Mouse (Mus musculus): Measurements from ENCODE around the gene Lars2. TPM values are rescaled to one million over a fixed set of nuclear protein-coding genes. Genes with fewer than 3 reads are reported as not detected.
"Not testable (repeated sequence)": the region's sequence is repeated elsewhere in the genome, so short reads cannot be mapped to it uniquely, and the experiment has no call there.

Gene Lars2
- polyA plus RNA-seq (2015; fragmentation: Nextera tagmentation; extraction: Ambion mirVana), result 932 and 948 TPM in 2 replicates

DNA sequence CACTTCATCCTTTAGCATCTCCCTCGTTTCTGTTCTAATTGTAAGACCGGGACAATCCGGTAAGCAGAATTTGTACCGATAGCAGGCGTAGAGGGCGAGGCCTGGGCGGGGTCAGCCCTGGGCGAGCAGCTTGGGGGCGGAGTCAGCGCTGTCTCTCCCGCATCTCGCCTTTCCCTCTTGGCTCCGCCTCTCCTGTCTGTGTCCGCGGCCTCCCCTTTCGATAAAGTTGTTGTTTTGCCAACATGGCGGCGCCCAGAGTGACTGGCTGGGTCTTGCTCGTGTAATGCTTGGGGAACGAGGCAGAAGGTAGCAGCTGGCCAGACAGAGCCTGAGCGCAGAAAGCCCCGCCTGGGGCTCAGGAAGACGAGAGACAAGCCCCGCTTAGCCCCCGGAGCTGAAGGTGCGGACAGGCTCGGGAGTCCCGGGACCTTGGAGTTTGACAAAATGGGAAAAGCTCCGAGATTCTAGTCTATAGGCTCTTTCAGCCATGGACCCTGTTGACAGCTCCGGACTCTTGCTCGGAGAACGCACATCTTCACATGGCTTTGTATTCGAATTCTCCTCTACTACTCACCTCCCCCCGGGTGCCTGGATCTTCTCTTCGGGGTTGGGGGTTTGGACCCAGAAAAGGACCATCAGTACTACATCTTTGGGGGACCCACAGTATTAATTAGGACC lies at the start of gene Lars2:
Lars2 (plus strand) TSS at position 220 of the 678 bp plus-strand sequence.
- under 1% methylated on average over 35 of the region's 35 CpGs for WGBS
- peak; percentile 100 for ATAC-seq
- Histone ChIP-seq H3K27me3 (replicated peaks) (no peaks in the 10 kb centered on the region), H3K9ac (peak within 1 kb of the TSS; percentile 75), H3K4me3 (replicated peaks) (peak within 1 kb of the TSS; percentile 69), H3K4me2 (replicated peaks) (peak within 1 kb of the TSS; percentile 74), H3K9me3 (no peaks in the 10 kb centered on the region), H3K27ac (peak within 1 kb of the TSS; percentile 84), H3K4me1 (replicated peaks) (peaks cover 8% of the 10 kb centered on the region; the same call in 1 of the 2 replicates), H3K36me3 (no peaks in the 10 kb centered on the region)

DNA sequence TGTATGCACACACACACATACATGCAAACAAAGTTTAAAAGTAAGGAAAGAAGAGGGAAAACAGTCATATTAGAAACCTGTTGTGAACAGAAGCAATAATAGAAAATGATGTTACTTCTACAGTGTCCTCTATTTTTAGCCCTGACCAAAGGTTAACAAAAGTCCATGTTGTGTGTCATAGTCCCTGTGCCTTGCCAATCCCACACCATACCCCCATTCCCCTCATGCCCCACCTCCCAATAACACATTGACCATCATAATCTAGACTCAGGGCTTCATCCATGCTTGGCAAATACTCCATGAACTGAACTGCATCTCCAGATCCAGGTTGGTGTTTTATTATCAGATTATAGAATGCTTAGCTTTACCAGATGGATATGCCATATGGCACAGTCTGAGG lies 40.6 kb upstream of the Lars2 start:
- no peak for ATAC-seq
- no peak overlapping the region for H3K4me2 ChIP-seq (replicated peaks)
- H3K4me3 ChIP-seq (replicated peaks), result no peak overlapping the region
- no peaks in the 10 kb centered on the region for H3K27me3 ChIP-seq (replicated peaks)
- H3K9me3 ChIP-seq, result no peaks in the 10 kb centered on the region
- no peaks in the 10 kb centered on the region for H3K36me3 ChIP-seq
- no peak overlapping the region for H3K9ac ChIP-seq
- no peaks in the 10 kb centered on the region for H3K4me1 ChIP-seq (replicated peaks)
- no peak overlapping the region for H3K27ac ChIP-seq

DNA sequence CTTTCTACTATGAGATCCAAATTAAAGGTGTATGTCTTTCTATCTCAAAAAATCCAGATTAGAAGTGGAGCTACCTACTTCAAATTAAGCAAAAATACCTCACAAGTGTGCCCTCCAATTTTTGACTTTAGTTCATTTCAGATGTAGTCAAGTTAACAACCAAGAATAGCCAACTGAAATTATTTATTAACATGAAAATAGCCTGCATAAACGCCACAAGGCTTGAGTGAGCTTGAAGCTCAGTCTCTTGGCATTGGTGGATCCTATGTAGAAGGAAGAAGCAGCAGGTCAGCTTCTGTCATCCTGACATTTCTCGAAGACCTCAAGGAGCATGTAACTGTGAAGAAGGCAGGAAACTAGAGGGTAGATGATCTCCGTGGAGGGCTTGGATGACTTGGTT lies 38.4 kb upstream of the Lars2 start:
- H3K4me1 ChIP-seq (replicated peaks), result no peaks in the 10 kb centered on the region
- H3K27ac ChIP-seq, result no peak overlapping the region
- no peaks in the 10 kb centered on the region for H3K36me3 ChIP-seq
- no peak overlapping the region for H3K4me2 ChIP-seq (replicated peaks)
- no peaks in the 10 kb centered on the region for H3K27me3 ChIP-seq (replicated peaks)
- no peak for ATAC-seq
- no peak overlapping the region for H3K4me3 ChIP-seq (replicated peaks)
- whole genome bisulfite sequencing, result 85% methylated on average over 3 of the region's 3 CpGs
- H3K9ac ChIP-seq, result no peak overlapping the region
- H3K9me3 ChIP-seq, result no peaks in the 10 kb centered on the region

DNA sequence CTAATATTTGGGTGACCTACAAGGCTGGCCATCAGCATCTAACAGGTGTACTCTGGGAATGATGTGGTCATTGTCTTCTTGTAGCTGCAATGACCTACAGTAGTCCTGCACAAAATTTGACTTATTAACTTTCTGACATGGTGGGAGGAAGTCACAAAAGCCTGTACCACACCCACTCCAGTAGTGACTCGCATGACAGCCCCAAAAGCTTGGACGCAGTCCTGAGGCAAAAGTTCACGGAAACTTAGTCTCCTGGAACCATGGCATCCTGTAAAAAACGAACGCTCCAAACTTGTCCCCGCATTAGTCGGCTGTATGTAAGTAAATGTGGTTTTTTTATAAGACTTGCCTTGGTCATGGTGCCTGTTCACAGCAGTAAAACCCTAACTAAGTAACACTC lies 36.9 kb upstream of the Lars2 start:
- H3K27ac ChIP-seq, result no peak overlapping the region

DNA sequence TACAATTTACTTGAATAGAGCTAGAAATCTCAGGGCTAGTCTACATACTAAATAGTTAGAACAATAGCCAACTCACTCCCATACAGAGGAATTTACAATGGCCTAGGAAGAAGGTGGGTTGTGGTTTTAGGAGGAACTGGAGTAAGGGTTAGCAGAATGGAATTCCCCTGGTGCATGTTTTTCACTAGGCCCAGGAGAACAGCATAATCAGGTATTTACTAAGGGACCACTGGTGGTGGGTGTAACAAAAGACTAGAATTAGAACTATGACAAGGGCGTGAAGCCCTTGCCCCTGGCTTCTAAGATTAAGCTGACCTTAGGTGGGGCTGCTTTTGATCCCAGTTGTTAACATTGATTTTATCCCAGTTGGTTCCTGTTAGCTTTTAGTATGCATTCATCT lies 36.5 kb upstream of the Lars2 start:
- H3K27ac ChIP-seq; H3K4me1 ChIP-seq (replicated peaks); H3K9me3 ChIP-seq; H3K27me3 ChIP-seq (replicated peaks); ATAC-seq; H3K4me3 ChIP-seq (replicated peaks); H3K4me2 ChIP-seq (replicated peaks); H3K9ac ChIP-seq; H3K36me3 ChIP-seq: not testable (repeated sequence)
- WGBS, result 64% methylated on average over 1 of the region's 1 CpGs

More for the DNA sequence above, 36.9 kb upstream of the Lars2 start:
- Histone ChIP-seq H3K9me3 (no peaks in the 10 kb centered on the region), H3K4me1 (replicated peaks) (no peaks in the 10 kb centered on the region), H3K4me2 (replicated peaks) (no peak overlapping the region), H3K9ac (no peak overlapping the region), H3K36me3 (no peaks in the 10 kb centered on the region), H3K27me3 (replicated peaks) (no peaks in the 10 kb centered on the region), H3K4me3 (replicated peaks) (no peak overlapping the region)
- ATAC-seq, result no peak
- 96% methylated on average over 7 of the region's 7 CpGs for WGBS

DNA sequence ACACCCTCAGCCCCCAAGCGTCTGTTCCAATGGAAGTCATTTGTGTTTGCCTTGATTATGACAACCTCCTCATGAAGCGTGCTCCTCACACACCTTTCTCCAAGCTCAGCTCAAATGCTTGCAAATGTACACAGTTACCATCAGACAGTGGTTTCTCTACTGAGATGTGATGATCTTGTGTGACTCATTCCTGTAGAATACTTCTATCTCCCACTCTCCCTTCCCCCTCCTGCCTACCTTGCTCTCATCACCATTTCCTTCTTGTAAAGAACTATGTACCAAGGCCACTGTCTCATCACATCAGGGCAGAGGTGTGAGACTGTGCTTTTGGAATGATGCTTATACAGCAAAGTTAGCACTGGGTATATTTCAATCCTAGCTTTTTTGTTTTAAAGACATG lies 33.2 kb upstream of the Lars2 start:
- WGBS, result 83% methylated on average over 2 of the region's 2 CpGs
- H3K4me1 ChIP-seq (replicated peaks), result no peaks in the 10 kb centered on the region
- H3K4me3 ChIP-seq (replicated peaks), result no peak overlapping the region
- no peaks in the 10 kb centered on the region for H3K27me3 ChIP-seq (replicated peaks)
- H3K9ac ChIP-seq, result no peak overlapping the region
- H3K9me3 ChIP-seq, result no peaks in the 10 kb centered on the region
- no peak overlapping the region for H3K4me2 ChIP-seq (replicated peaks)
- H3K36me3 ChIP-seq, result no peaks in the 10 kb centered on the region
- H3K27ac ChIP-seq, result no peak overlapping the region
- no peak for ATAC-seq

DNA sequence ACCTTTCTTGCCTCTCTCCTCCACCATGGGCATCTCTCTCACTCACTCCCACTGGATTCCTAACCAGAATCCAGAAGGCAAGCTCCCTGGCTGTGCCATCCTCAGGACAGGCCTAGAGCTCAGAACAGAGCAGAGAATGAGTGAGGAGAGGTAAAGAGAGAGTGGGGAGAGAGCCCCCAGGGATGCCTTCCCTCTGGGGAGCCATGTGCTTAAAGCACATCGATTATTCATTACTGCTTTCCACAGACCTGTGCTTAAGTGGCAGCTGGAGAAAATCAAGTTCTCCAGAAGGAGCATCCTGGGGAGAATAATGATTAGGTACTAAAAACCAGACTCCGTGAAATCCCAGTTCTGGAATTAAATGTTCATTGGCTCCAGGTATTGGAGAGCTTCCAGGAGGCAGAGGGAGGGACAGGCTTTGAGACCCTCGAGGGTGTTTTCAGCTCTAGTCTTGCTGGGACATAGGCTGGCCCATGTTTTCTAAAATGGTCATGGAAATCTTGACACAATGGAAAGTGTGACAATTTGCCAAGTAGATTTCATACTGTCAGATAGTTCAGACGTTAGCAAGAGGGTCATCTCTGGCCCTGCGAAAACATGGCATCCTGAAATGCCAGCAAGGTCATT lies 31.6 kb upstream of the Lars2 start:
- 49% methylated on average over 5 of the region's 5 CpGs for WGBS
- H3K27ac ChIP-seq, result no peak overlapping the region
- H3K9ac ChIP-seq, result no peak overlapping the region
- no peaks in the 10 kb centered on the region for H3K9me3 ChIP-seq
- no peak overlapping the region for H3K4me2 ChIP-seq (replicated peaks)
- no peaks in the 10 kb centered on the region for H3K36me3 ChIP-seq
- H3K4me1 ChIP-seq (replicated peaks), result no peaks in the 10 kb centered on the region
- no peak overlapping the region for H3K4me3 ChIP-seq (replicated peaks)
- no peak for ATAC-seq
- no peaks in the 10 kb centered on the region for H3K27me3 ChIP-seq (replicated peaks)

DNA sequence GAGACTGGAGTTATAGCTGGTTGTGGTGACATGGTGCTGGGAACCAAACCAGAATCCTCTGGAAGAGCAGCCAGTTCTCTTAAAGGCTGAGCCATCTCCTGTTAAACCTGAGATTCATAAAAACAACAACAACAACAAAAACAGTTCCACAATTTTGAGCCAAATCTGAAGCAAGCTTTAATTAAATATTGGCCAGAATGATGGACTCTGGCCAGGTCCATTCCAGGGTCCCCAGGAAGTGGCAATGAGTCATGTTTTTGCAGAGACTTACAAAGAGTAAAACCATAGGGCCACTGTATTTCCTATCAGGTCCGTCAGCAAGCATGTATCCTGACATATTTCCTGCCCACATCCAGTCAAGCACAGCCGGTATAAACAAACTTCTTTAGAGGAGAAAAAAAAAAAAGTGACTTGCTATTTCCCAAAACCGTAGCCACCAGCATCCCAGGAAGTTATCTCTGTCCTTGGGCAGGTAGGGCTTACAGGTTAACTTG lies 27.0 kb upstream of the Lars2 start:
- Histone ChIP-seq H3K4me1 (replicated peaks) (no peaks in the 10 kb centered on the region), H3K27ac (no peak overlapping the region), H3K9ac (no peak overlapping the region), H3K9me3 (no peaks in the 10 kb centered on the region), H3K36me3 (no peaks in the 10 kb centered on the region), H3K27me3 (replicated peaks) (no peaks in the 10 kb centered on the region), H3K4me3 (replicated peaks) (no peak overlapping the region), H3K4me2 (replicated peaks) (no peak overlapping the region)
- WGBS, result 43% methylated on average over 3 of the region's 3 CpGs
- ATAC-seq, result no peak

DNA sequence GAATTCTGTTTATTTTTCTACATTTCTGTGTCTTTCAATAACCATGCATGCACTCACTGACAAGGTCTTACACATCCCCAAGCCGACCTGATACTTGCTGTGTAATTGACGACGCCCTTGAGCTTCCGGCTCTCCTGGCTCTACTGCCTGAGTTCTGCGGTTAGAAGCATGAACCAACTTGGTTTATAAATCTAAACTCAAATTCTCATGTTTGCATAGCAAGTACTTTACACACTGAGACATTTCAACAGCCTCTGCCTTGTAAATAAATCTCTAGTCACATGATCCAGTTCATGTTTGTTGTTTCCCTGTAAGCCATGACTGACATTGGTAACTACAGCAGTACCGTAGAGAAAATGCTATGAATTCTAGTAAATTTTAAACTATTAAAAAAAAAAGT lies 25.5 kb upstream of the Lars2 start:
- Histone ChIP-seq H3K4me3 (replicated peaks) (no peak overlapping the region), H3K27ac (no peak overlapping the region), H3K4me2 (replicated peaks) (no peak overlapping the region), H3K9me3 (no peaks in the 10 kb centered on the region), H3K9ac (no peak overlapping the region), H3K4me1 (replicated peaks) (no peaks in the 10 kb centered on the region), H3K36me3 (no peaks in the 10 kb centered on the region), H3K27me3 (replicated peaks) (no peaks in the 10 kb centered on the region)
- no peak for ATAC-seq
- WGBS, result 46% methylated on average over 6 of the region's 6 CpGs

DNA sequence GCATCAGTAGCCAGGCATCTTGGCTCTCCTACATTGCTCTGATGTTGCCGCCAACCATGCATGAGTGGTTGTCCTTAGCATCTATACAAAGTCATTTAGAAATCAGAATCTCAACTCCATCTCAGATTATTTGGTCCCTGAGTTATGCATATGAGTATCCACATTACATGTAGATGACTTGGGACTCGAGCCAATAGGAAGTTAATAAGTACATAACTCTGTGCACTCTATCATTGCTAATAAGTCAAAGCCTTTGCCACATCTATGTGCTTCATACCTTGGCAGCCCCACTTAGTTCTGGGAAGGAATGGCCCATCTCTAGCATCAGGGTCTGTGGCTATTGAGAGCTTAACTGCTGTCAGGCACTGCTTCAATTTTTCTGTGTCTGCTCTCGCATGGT lies 23.7 kb upstream of the Lars2 start:
- WGBS, result 59% methylated on average over 3 of the region's 3 CpGs
- H3K4me1 ChIP-seq (replicated peaks), result no peaks in the 10 kb centered on the region
- no peaks in the 10 kb centered on the region for H3K9me3 ChIP-seq
- H3K27me3 ChIP-seq (replicated peaks), result no peaks in the 10 kb centered on the region
- no peaks in the 10 kb centered on the region for H3K36me3 ChIP-seq
- no peak overlapping the region for H3K4me2 ChIP-seq (replicated peaks)
- H3K27ac ChIP-seq, result no peak overlapping the region
- no peak overlapping the region for H3K9ac ChIP-seq
- no peak for ATAC-seq
- no peak overlapping the region for H3K4me3 ChIP-seq (replicated peaks)

DNA sequence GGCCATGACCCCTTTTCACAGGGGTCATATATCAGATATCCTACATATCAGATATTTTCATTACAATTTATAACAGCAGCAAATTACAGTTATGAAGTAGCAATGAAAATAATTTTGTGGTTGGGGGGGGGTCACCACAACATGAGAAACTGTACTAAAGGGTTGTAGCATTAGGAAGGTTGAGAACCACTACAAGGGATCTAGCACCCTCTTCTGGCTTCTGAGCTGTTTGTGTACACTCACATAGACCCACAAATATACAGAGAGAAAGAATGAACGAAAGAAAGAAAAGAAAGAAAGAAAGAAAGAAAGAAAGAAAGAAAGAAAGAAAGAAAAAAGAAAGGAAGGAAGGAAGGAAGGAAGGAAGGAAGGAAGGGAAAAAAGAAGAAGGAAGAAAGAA lies 17.4 kb upstream of the Lars2 start:
- 97% methylated on average over 1 of the region's 1 CpGs for WGBS
- not testable (repeated sequence) for H3K9me3 ChIP-seq; H3K27me3 ChIP-seq (replicated peaks); H3K4me1 ChIP-seq (replicated peaks); H3K4me3 ChIP-seq (replicated peaks); H3K36me3 ChIP-seq; H3K9ac ChIP-seq; ATAC-seq; H3K4me2 ChIP-seq (replicated peaks); H3K27ac ChIP-seq

DNA sequence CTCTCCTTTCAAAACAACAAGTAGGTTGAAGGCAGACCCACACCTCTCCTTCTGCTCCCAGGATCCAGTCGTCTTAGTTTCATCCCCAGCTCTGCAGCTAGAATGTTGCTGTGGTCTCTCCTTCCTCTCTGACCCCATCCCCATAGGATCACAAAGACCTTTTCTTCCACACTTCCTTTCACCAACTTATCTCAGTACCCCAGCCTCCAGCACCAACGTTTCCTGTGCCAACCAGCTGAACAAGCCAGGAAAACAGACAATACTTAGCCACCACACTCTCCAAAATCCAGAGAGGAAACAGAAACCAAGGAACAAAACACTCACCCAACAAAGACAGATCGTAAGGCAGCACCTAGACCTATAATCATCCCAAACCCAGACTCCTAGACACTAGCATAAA lies 6.7 kb upstream of the Lars2 start:
- Histone ChIP-seq H3K9ac (no peak overlapping the region), H3K4me3 (replicated peaks) (no peak overlapping the region), H3K4me2 (replicated peaks) (no peak overlapping the region), H3K4me1 (replicated peaks) (no peaks in the 10 kb centered on the region), H3K27ac (no peak overlapping the region), H3K27me3 (replicated peaks) (no peaks in the 10 kb centered on the region), H3K36me3 (no peaks in the 10 kb centered on the region), H3K9me3 (no peaks in the 10 kb centered on the region)
- no peak for ATAC-seq
- 65% methylated on average over 3 of the region's 3 CpGs for WGBS

DNA sequence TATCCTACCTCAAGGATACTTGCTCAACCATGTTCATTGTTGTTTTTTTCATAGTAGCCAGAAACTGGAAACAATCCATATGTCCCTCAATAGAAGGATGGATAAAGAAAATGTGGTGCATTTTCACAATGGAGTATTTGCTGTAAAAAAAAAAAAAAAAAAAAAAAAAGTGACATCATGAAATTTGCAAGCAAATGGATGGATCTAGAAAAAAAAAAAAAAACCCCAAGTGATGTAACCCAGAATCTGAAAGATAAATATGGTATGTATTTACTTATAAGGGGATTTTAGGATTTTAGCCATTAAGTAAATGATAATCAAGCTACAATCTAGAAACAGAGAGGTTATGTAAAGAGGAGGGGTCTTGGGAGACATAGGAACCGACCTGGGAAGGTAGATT lies 1.4 kb upstream of the Lars2 start:
- H3K4me2 ChIP-seq (replicated peaks), result no peak overlapping the region
- ATAC-seq, result no peak
- no peaks in the 10 kb centered on the region for H3K27me3 ChIP-seq (replicated peaks)
- WGBS, result 64% methylated on average over 1 of the region's 1 CpGs
- no peak overlapping the region for H3K4me3 ChIP-seq (replicated peaks)
- H3K9me3 ChIP-seq, result no peaks in the 10 kb centered on the region
- H3K36me3 ChIP-seq, result no peaks in the 10 kb centered on the region
- H3K9ac ChIP-seq, result no peak overlapping the region
- peaks cover 8% of the 10 kb centered on the region; the same call in 1 of the 2 replicates for H3K4me1 ChIP-seq (replicated peaks)
- H3K27ac ChIP-seq, result no peak overlapping the region

All from intestine, embryonic 15.5 days (tissue).